Mouse (Mus musculus): ENCODE results near the gene Procr.

The Procr gene

DNA sequence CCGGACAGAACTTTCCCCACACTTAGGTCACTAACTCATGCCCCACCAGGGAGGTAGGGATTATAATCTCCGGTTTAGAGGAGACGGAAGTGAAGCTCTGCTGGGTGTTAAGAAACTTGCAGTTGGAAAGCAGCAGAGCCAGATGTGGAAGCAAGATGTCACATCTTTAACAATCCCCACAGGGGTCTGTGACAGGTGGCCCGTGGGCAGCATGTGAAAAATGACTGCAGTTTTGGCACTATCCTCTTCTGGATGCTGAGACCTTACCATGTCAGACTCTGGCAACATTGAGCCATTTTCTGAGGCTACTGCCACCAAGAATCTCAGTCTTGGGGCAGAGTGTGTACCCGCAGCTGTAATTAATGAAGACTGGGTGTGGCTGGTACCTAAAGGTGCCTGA lies 53.1 kb downstream of the Procr start:
- no peak for DNase-seq (ENCODE audit: low spot score in 2 of 2)

Data from natural killer cell, adult 2 months (primary cell).